Mouse (Mus musculus): ENCODE results near the gene Cd247.

Cd247 gene

DNA sequence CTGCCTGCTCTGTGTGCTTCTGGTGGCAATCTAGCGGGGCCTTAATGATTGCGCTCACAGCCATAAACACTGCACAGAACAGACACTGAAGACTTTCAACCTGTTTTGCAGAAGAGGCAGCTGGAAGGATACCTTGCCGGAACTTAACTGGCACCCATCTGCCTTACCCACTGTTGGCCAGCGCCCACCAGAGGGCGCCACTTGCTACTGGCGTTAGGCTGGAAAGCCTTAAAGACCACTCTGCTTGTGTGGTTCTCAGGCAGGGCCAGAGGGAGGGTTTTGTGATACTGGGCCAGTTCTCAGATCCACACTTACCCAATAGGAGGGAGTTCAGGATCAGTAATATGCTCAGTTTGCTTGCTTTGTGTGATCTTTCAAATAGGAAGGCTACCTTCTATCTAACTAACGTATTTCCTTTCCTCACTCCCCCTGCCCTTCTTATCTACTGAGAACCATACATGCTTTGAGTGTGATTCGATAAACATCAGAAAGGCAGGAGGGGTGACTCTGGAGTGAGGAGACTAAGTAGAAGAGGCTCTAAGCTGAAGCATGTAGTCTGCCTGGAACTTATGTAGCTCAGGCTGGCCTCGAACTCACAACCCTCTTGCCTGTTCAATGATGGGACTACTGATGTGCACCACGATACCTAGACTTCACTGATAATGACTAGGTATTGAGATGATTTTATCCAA, 65.4 kb downstream of the Cd247 start:
- DNase-seq (ENCODE audit: low spot score) = peak; percentile 17

DNA sequence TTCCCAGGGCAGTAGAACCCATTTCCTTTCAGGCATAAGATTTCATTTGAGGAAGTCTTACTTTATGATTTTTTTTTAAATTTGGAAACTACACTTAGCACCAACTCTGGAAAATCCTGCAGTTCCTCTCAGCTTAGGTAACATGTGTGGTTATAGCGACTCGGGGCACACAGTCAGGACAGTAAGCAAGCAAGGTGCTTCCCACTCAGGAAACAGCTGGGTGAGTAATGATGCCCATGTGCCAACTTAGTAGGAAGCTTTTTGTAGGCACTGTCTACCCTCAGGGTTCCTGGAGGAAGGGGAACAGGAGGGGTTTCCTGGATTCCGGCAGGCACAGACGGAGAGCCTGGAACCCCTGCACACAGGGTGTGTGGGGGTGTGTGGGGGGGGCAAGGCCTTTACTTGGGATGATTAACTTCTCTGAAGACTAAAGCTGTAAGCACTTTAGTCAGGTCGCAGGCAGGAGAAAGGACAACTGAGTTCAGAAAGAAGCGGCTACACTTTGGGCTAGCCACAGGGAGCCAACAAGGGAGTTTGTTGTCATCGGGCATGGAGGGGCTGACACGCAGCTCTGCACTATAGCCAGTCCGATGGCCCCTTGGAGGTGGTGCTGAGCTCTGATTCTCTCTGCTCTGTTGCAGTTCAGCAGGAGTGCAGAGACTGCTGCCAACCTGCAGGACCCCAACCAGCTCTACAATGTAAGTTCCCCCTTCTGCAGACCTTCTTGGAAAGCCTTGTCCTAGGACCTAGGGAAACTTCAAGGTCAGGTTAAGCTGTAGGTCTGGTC, 67.5 kb downstream of the Cd247 start:
- no peak for DNase-seq (ENCODE audit: low spot score)

GRCm38 (mm10) chr1:165857279-165857678, 68.8 kb downstream of the Cd247 start:
- DNase-seq (ENCODE audit: low spot score) = no peak

GRCm38 (mm10) chr1:165858356-165858755, 69.9 kb downstream of the Cd247 start:
- DNase-seq (ENCODE audit: low spot score) = no peak

- DNase-seq (ENCODE audit: low spot score) = no peak
Observed at GRCm38 (mm10) chr1:165860373-165861234, 72.1 kb downstream of the Cd247 start.

GRCm38 (mm10) chr1:165861235-165861609, 72.7 kb downstream of the Cd247 start:
- no peak for DNase-seq (ENCODE audit: low spot score)

- DNase-seq (ENCODE audit: low spot score) = no peak
Observed at GRCm38 (mm10) chr1:165862059-165862458, 73.6 kb downstream of the Cd247 start.

- DNase-seq (ENCODE audit: low spot score) = no peak
Observed at GRCm38 (mm10) chr1:165864864-165865795, 76.6 kb downstream of the Cd247 start.

GRCm38 (mm10) chr1:165866630-165867280, 78.3 kb downstream of the Cd247 start:
- no peak for DNase-seq (ENCODE audit: low spot score)

DNA sequence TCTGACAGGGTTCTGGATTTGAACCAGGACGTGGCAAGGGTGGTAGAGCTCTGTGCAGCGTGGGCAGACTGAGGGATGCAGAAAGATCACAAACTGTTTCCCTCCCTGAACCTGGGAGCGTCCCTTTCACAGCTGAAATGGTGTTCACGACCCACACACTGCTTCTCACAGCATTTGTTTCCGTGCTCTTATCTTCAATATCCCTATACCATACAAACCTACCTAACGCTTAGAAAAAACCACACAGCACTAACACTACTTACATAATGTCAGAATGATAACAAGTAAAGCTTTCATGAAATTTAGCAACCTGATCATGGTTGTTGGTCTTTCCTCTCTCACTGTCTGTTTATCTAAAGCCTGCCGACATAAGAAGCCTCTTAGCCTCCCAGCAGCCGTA, 80.2 kb downstream of the Cd247 start:
- no peak for DNase-seq (ENCODE audit: low spot score)

DNA sequence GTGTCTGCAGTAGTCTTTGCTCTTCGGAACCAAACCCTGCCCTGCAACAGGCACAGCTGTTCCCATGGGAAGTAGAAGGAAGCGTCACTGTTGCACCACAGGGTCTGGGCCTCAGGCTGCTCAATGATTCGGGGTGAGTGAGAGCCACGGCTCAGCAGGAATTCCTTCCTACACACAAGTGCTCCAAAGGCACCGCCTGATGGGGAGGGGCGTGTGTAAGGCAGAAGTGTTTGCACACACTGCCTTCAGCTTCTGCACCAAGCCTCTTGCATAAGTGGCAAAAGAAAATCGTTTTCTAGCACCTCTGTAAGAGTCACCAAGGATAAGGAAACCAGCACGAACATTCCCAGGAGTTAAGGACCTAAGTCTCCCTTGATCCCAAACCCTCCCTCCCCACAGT, 86.2 kb downstream of the Cd247 start:
- peak; percentile 5 for DNase-seq (ENCODE audit: low spot score)

DNA sequence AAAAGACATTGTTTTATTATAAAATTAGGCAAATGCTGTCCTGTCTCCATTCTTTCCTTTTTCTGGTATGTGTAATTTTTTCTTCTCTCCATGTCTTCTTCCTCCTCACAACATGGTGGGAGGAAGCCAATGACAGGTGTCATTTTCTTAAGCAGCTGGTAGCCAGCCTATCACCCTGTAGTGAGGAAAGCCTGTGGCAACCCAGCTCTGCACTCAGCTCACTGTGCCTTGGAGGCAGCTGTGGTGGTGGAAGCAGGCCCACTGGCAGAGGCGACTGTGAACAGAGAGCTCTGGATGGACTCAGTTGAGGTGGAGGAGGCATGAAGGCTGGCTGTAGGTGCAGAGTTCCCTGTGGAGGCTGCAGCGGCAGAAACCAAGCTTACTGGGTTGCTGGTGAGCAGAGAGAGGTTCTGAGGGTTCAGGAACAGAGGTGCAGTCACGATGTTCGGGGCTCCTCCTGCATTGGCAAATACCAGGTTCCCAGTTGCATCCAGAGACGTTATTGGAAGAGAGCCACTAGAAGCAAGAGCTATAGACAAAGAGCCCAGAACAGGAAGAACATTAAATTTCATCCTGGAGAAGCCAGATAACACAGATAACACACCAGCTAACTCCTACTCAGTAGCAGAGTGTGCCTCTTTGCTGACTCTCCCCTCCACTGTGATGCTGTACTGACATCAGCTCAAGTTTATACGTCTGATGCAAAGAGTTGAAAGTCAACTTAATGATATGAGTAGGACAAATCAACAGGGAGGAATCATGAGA, 87.2 kb downstream of the Cd247 start:
- no peak for DNase-seq (ENCODE audit: low spot score)

GRCm38 (mm10) chr1:165878751-165879150, 90.3 kb downstream of the Cd247 start:
- no peak for DNase-seq (ENCODE audit: low spot score)

DNA sequence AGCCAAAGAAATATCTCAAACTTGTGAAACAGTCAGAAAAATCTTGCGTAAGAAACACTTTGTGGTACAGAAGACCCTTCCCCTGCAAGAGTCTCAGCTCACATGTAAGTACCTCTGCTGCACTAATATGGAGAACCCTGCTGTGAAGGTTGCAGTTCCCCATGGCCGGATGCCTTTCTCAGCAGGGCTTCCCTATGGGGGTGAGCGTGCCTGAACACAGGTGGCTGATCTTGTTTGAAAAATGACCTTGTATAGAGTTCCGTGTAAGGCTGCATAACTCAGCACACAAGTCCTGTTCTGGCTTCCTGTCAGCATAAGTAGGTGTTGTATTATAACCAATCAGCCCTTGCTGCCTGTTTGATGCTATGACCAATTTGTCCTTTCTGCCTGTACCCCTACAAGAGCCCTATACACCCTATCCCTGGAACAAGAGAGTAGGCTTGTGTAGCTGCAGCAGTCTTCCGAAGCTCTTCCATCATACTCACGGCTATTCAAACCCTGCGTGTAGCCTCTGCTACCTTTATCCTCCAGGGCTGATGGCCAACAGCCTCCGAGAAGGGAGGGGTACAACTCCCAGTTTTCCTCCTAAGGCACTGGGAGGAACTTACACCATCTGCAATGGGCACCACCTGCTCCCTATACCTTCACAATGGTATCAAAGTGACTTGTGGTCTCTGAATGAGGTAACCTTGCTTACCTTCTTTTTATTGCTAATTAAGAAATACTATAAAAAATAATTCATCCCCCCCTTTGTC, 93.8 kb downstream of the Cd247 start:
- no peak for DNase-seq (ENCODE audit: low spot score)

- no peak for DNase-seq (ENCODE audit: low spot score)
Observed at GRCm38 (mm10) chr1:165891686-165892085, 103.2 kb downstream of the Cd247 start.

DNA sequence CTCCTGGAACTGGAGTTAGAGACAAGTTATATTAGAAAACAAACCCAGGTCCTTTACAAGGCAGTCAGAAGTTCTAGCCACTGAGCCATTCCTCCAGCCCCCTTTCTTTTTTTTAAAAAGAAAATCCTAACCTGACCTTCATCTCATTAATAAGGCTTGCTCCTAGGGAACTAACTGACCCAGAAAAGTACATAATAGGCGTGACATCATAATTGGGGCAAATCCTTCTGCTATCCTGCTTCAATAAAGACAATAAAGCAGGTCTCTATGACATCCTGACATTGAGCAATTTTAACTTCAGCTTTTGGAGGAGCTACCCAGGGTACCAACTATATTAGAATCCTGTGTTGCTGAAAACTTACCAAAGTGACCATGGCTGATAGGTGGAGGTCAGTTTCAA, 115.1 kb downstream of the Cd247 start:
- DNase-seq (ENCODE audit: low spot score) = no peak

DNA sequence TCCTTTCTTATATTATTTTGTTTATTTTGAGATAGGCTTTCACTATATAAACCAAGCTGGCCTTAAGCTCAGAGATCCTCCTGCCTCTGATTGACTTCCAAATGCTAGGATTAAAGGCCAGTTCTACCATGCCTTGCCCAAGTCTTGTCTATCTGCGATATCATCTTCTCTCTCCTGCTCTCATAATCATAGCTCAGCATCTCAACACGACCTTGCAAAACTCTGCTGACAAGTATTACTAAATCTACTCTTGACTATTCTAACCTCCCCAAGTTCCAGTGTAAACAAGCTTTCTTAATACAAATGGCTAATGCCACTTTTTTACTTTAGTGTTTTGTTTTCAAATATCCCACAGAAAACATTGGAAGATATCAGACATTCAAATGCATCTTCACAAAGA, 119.7 kb downstream of the Cd247 start:
- DNase-seq (ENCODE audit: low spot score) = no peak

DNA sequence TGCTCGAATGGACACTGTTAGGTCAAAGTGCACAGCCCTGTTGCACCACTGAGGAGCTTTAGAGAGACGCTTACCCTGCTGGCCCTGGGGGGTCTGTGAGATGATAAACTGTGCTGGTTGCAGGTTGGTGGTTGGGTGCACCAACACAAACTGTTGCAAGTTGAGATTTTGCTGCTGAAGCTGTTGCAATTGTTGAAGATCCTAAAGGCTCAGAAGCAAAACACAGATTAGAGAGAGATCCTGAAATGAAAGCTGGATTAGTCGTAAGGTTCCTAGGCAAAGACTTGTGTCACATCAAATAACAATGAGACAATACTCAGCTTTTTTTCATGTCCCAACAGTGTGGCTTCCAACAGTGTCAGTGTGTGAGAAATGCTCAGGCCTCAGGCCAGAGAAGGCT, 120.3 kb downstream of the Cd247 start:
- no peak for DNase-seq (ENCODE audit: low spot score)

GRCm38 (mm10) chr1:165909471-165909870, 121.0 kb downstream of the Cd247 start:
- no peak for DNase-seq (ENCODE audit: low spot score)

All from left cerebral cortex, adult 11 months (tissue).